Mouse (Mus musculus): ENCODE measurements around the gene Fzd2.
A peak's percentile ranks its signal among the peaks of the same experiment; 100 is the strongest.

Fzd2 gene

DNA sequence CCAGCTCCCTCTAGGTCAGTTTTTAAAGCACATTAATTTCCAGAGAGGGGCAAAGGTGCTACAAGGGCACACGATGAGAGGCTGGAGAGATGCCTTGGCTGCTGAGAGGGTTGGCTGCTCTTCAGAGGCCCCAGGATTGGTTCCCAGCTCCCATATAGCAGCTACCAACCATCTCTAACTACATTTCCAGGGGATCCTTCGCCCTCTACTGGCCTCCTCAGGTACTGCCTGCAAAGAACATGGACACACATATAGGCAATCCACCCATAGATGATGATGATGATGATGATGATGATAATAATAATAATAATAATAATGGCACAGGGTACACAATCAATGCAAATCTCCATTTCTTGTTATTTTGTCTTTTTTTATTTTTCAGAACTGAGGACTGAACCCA, 15.3 kb downstream of the Fzd2 start:
- DNase-seq (ENCODE audit: low read depth, low spot score), result no peak

DNA sequence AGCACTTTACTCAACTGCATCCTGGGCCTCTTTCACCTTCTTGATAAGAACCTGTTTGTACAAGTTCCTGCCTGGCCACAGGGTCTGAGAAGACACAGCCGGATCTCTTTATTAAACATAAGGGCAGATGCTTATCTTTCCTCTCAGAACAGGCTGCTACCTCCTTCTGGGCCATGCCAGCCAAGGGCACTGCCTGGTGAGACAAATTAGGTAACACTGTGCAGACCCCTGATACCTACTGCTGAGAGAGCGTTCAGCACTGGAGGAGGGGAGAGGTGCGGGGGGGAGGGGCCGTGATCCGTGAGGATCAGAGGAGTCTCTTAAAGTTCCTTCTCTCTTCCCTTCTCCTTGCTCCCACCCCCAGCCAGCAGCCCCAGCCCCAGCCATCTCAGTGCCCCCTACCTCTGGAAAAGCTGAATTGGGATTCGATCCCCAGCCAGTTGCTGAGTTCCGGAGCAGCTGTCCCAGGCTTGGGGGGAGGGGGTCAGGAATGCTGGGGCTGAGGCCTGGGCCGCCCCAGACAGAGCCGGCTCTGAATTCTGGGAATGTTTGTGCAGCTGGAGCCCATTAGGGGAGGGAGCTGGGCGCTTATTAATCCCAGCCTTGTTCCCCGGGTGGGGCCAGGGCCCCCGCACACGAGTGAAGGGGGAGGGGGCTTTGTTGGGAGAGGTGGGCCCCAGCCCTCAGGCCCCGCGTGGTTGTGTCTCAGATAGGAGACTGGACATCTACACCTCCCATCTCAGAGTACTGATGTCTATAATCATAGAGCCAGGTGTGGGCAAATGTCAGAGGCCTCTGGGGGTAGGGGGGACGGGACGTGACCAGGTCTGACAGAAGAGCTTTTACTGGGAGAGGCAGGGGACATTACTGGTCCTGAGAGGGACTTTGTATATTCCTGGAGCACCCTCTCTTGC, 19.9 kb downstream of the Fzd2 start:
- no peak for DNase-seq (ENCODE audit: low read depth, low spot score)

DNA sequence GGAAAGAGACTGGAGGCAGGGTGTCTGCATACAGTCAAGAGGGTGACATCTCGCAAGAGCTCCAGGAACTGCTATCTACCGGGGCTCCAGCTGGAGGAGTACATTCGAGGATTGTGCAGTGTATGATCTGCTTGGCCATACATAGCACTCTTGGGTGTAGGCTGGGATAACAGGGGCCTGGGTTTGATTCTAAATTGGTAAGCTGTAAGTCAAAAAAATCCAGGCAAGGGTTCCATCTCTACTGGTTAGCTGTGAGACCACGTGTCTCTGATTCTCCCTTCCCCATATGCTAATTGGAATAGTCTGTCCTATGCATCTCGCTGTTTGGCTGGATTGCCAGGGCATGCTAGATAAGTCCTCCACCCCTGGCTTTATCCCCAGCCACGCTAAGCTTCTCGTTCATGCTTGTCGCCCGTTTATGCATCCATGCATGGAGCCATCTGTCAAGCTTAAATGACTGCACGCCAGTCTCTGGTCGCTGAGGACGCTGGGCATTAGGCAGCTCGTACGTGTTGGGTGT, 20.8 kb downstream of the Fzd2 start:
- no peak for DNase-seq (ENCODE audit: low read depth, low spot score)

DNA sequence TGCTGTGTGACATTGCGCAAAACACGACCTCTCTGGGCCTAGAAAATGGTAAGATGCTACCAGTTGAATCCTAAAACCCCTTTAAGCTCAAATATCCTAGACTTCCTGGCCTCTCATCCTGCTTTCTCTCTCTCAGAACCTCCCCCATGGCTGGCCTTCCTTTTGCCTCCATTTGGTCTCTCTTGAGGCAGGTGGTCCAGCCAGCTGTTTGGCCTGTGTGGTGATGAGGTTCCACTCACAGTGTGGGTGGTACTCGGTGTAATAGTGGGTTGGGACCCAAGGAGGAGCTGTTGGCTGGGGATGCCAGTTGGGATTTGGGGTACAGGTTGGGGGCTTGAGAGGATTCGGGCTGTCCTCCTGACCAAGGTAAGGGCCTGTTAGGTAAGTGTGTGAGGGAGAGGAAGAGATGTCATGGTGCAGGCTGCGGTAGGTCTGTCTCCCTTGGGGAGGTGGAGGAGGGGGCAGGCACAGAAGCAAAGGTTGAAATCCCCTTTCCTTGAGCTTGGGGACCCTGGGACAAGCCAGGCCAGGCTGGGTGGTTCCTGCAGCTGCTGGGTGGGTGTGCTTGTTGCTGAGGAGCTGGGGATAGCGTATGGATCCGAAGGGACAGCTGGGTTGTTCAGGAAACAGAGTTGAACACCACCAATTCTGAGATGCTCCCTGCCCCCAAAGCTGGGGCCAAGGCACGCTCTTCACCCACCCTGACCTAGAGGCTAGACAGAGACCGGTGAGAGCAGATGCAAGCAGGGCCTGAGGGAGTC, 23.2 kb downstream of the Fzd2 start:
- no peak for DNase-seq (ENCODE audit: low read depth, low spot score)

DNA sequence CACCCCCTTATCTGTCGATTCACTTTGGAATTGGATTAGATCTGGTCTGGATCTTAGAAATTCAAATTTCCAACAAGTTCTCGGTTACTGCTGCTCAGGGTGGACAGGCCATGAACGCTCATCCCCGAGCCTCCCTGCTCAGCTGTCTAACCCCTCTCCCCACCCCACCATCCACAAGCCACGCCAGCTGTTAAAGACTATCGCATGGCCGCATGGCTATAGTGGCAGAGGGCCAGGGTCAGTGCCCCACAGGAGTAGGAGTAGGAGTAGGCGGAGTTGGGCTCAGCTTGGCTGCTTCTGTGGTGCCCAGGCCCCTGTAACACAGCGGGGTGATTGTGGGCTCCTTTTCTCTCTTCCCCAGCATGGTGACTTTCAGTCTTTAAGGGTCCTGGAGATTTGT, 24.3 kb downstream of the Fzd2 start:
- no peak for DNase-seq (ENCODE audit: low read depth, low spot score)

DNA sequence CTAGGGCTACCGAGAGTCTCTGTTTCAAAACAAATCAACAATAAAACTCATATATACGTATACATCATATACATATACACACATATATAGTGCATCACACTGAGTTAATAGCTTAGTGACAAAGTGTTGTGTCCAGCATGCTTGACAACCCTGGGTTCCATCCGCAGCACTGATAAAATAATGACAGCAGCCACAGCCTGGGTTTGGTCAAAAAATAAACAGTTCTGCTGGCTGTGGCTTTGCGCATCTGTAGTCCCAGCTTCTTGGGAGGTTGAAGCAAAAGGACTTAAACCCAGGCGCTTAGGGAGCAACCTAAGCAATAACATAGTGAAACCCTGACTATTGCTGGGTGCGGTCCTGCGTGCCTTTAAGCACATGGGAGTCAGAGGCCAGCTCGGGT, 25.2 kb downstream of the Fzd2 start:
- DNase-seq (ENCODE audit: low read depth, low spot score), result no peak

DNA sequence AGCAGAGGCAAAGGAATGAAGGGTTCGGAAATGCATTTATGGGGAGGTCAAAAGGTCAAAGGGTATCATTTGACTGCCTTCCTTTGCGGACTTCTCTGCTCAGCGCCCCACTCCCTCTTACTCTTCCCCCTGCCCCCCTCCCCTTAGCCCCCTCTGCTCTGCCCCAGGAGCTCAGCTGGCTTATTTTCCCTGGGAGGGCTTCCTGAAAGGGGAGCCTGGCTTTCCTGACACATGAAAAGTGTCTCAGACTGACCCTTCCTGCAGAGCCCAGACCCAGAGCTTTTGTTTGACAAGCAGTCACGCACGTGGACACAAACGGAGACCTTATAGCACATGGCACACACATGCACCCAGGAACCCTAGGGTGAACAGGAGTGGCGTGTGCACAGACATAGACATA, 26.5 kb downstream of the Fzd2 start:
- no peak for DNase-seq (ENCODE audit: low read depth, low spot score)

DNA sequence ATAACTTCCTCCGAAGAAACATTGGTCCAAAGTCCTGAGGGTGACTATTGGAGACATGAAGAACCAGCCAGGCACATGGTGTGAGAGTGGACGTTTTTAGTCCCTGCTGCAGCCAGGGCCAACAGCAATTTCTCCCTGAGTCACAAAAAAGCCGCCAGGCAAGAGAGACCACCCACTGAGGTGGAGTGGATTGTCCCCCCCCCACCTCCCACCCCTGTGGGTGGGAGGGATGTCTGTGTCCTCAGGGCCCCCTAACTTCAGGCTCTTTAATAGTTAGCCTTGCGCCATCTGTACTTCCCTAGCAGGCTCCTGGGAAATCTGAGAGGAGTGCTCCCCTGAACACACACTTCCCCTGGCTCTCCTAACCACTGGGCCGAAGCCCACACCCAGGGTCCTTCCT, 27.0 kb downstream of the Fzd2 start:
- DNase-seq (ENCODE audit: low read depth, low spot score), result no peak

DNA sequence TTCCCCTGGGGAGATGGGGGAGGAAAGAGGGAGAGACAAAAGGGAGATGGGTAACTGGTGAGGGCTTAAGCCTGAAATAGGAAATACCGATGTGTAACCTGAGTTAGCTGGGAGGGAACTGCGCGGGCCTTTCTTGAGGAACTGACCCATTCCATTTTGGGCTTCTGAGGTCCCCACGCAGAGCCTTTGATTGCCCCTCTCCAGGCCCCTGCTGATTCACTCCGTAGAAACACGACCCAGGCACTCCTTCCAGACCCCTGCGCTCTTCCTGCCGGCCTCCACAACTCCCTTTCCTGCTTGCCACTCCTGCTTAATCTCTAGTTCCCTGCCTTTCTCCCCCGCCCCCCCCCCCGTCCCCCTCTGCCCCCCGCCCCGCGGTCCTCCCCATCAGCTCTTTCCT, 28.5 kb downstream of the Fzd2 start:
- no peak for DNase-seq (ENCODE audit: low read depth, low spot score)

DNA sequence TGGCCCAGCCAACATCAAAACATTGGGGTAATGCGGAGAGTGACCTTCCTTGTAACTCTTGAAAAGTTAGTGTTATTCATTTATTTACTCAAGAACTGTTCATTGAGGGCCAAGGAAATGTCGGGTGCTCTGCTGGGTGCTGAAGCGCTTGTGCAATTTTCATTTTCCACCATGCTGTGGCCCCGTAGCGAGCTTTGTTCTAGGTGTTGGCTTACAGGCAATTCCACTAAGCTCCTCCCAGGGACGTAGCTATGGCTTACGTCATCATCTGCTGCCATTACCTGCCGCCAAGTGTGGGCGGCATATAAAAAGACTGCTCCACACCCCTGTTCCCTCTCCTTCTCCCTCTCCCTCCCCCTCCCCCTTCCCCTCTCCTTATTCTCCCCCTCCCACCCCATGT, 29.2 kb downstream of the Fzd2 start:
- DNase-seq (ENCODE audit: low read depth, low spot score), result no peak

DNA sequence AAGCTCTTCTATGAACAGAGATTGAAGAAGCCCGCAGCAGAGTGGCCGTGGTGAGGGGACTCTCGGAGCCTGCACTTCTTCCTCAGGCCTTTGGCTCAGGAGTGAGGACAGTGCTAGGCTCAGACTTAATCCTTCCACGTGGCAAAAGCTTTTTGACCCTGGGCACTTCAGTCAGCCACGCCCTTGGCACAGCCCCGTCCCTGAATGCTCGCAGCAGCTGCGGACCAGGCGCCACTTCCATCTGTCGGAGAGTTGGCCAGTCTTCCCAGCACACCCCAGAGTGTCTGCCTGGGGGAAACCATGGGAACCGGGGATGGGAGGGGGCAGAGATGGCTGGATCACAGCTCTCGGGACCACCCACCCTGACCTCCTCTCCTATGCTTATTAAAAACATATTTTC, 32.7 kb downstream of the Fzd2 start:
- DNase-seq (ENCODE audit: low read depth, low spot score), result no peak

DNA sequence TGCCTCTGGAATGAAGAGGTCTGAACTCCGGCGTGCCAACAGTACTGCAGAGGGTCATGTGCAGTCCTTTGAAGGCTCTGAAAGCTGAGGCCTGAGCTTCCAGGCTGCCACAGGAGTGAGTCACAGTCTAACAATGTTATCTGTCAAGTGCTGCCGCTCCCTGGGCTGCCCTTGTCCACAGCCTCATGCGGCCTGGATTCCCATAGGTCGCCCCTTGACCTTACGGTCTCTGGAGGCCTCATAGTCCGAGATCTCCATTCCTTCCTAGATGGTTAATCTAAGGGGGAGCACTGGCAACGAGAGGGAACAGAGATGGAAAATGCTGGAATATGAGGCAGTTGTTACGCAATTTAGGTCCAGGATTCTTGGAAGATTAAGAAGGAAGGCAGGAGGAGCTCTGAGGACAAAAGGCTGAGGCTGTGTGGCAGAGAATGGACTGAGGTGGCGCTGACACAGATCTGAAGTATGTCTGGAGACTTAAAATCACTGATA, 39.7 kb downstream of the Fzd2 start:
- no peak for DNase-seq (ENCODE audit: low read depth, low spot score)

DNA sequence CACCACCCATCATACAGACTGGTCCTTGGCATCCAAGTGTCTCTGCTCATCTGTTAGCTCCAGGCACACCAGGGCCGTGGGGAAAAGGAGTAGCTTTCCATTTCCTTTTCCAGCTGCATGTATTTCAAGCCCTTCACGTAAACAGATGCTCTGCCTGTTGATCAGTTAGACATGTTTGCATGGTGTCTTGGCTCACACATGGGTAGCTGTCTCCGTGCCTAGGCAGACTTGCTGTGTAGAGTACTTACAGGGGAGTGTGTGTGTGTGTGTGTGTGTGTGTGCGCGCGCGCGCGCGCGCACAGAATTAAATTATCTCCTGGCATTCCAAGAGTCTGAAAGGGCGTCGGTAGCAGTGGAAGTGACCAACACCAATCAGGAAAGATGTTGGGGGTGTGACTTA, 42.0 kb downstream of the Fzd2 start:
- no peak for DNase-seq (ENCODE audit: low read depth, low spot score)

DNA sequence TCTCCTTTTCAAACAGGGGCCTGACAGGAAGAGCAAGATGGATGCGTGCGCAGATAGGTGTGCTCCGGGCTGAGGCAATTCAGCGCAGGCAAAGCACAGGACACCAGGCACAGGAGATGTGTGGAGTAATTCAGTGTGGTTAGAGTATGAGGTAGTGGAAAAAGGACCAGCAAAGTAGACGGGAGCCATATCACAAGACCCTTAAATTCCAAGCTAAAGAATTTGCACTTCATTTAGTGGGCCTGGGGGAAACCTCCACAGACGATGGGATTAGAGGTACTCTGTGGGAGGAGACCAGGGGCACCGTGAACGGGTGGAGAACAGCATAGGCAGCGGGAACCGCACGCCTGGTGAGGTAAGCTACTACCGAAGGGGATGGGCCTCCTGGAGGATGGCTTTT, 43.7 kb downstream of the Fzd2 start:
- DNase-seq (ENCODE audit: low read depth, low spot score), result no peak

DNA sequence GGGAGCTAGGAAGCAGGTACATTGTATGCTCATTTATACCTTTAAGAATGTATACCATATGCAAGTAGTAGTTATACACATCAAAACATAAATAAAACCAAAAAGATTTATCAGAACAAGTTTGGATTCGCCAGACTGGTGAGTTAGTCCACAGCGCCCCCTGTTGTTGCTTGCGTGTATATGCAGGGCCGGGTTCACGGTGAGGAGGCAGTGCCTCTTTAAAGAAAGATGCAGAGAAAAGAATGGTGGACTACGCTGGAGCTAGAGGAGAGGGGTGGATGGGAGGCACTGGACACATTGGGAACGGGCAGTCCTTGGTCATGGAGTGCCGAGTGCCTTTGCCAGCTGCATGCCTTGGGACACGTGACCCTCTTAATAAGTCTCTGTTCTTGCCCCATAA, 47.2 kb downstream of the Fzd2 start:
- DNase-seq (ENCODE audit: low read depth, low spot score), result peak; percentile 17

DNA sequence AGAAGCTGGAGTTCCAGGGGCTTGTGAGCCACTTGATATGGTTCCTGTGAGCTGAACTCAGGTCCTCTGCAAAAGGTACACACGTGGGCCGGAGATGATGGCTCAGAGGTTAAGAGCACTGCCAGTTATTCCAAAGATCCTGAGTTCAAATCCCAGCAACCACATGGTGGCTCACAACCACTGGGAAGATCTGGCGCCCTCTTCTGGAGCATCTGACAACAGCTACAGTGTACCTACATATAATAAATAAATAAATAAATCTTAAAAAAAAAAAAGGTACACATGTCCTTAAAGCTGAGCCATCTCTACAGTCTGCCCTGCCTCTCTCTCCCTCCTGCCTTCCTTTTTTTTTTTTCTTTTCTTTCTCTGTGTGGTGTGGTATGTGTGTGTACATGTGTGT, 48.6 kb downstream of the Fzd2 start:
- DNase-seq (ENCODE audit: low read depth, low spot score), result no peak

DNA sequence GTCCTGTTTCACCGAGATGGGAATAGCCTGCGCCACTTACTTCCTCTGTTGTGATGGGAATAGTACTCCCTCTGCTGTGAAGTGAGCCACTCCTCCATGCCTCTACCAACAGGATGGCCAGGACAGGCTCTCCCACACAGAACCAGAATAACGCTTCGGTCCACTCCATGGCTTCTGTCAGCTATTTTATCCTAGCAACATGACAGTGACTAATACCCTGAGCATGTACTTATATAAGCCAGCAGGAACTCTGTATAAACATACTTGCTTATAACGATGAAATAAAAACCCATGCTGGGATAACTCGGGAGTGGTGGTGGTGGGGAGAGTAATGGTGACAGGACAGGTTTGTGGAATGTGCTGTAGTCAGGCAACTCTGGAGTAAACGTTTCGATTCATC, 51.7 kb downstream of the Fzd2 start:
- no peak for DNase-seq (ENCODE audit: low read depth, low spot score)

DNA sequence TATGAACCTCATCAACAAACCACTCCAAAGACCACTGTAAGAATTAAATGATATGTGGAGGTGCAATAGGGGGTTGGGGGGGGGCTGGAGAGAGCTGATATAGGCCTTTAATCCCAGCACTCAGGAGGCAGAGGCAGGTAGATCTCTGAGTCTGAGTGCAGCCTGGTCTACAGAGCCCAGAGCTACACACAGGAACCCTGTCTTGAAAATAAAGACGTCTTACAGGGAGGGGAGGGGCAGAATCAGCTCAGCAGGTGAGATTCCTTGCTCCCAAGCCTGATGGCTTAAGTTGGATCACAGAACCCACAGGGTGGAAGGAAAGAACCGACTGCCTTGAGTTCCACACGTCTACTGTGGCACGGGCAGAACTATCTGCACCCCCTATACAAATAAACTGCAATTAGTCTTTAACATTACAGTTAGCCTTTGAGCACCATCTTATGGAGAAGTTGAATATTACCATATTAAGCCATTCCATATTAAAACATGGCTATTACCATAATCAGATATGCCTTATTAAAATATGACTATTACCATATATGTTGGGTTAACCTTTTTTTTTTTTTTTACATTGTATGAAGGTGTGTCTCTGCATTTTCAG, 52.2 kb downstream of the Fzd2 start:
- DNase-seq (ENCODE audit: low read depth, low spot score), result no peak

DNA sequence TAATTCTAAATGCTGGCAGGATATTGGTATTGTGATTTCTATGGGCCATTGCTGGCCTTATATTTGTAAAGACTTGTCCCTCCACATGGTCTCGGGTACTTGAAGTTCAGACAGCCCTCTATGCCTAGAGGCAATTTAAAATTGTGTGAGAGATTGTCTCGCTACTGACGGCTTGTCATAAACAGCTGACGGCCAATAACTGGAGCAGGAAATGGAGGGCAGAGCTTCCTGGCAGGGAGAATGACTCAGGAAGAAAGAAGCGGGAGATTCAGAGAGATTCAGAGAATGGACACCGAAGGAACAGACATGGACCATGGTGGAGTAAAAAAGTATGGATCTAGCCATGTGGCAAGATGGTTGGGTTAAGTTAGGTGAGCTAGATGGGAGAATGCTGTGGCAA, 52.7 kb downstream of the Fzd2 start:
- DNase-seq (ENCODE audit: low read depth, low spot score), result no peak

Measured in CD4-positive helper T cell, adult 2 months (primary cell).